Mouse (Mus musculus): Measurements from ENCODE around the gene Gm28539.
"Not testable (repeated sequence)": the region's sequence is repeated elsewhere in the genome, so short reads cannot be mapped to it uniquely, and the experiment has no call there.

Gene Gm28539

GRCm38 (mm10) chr16:18969420-18970128, 133.2 kb downstream of the Gm28539 start:
- no peak for DNase-seq

- no peak for DNase-seq
Observed at GRCm38 (mm10) chr16:18970837-18971236, 134.5 kb downstream of the Gm28539 start.

- not testable (repeated sequence) for DNase-seq
Observed at GRCm38 (mm10) chr16:18975665-18976064, 139.3 kb downstream of the Gm28539 start.

GRCm38 (mm10) chr16:18976315-18976714, 139.9 kb downstream of the Gm28539 start:
- no peak for DNase-seq

GRCm38 (mm10) chr16:18986381-18986780, 150.0 kb downstream of the Gm28539 start:
- DNase-seq: no peak

- no peak for DNase-seq
Observed at GRCm38 (mm10) chr16:18986860-18987259, 150.5 kb downstream of the Gm28539 start.

GRCm38 (mm10) chr16:19002610-19003389, 166.4 kb downstream of the Gm28539 start:
- DNase-seq: peak; percentile 10

- no peak for DNase-seq
Observed at GRCm38 (mm10) chr16:19003757-19004156, 167.4 kb downstream of the Gm28539 start.

GRCm38 (mm10) chr16:19005298-19005697, 168.9 kb downstream of the Gm28539 start:
- no peak for DNase-seq

Measured in liver (tissue).